Comparison of ENCODE assay signal across 23 mouse cellular contexts in genomic region chr8:71545053-71545452, GRCm38 (mm10). TPM values are rescaled to one million over a fixed set of nuclear protein-coding genes. Genes with fewer than 3 reads are reported as not detected.
A peak's percentile ranks its signal among the peaks of the same experiment; 100 is the strongest.
DNase-seq lines count a peak whose midpoint lies in the region; ATAC-seq lines count a peak whose summit lies in the region.
"Had no signal": no experiment of that assay in that cellular context is flagged by ENCODE, and none has a peak within 500 bp of the region (broad histone marks: within the 10 kb centered on the region; RNA-seq: fewer than 3 reads in every experiment).

No protein-coding gene starts in this region.

- DNase-seq in heart, adult 11 months, result peak; percentile 90
- DNase-seq in heart, adult 18-20 months, result no peak
- DNase-seq: adrenal gland, adult 2 months; adrenal gland, adult 8-10 months; adrenal gland, postnatal 10 days; adrenal gland, postnatal 14 days; adrenal gland, postnatal 25 days; adrenal gland, postnatal 36 days; B cell, adult 2 months; cerebellum, adult 11 months; cerebellum, adult 11-12 months; cerebellum, adult 18-20 months had no signal

- no peak for ATAC-seq in megakaryocyte, adult 5-6 weeks (ENCODE audit: poor library complexity, severe bottlenecking)
- ATAC-seq: activated CD4-positive, CD25-positive, alpha-beta regulatory T cell, adult 4 months; CD4-positive, CD25-positive, alpha-beta regulatory T cell, adult 4 months; Patski had no signal

- H3K36me3 ChIP-seq in megakaryocyte, embryonic 14.5 days (replicated peaks; ENCODE audit: low read length), result peaks cover 48% of the 10 kb centered on the region

- H3K9me3 ChIP-seq in megakaryocyte, embryonic 14.5 days, result no peaks in the 10 kb centered on the region
- H3K9me3 ChIP-seq: G1E had no signal

- no peaks in the 10 kb centered on the region for H3K27me3 ChIP-seq in megakaryocyte, embryonic 14.5 days (replicated peaks)
- H3K27me3 ChIP-seq: CH12.LX, Patski had no signal

- peaks cover 22% of the 10 kb centered on the region for H3K4me1 ChIP-seq in megakaryocyte, embryonic 14.5 days

- peak overlapping the region; percentile 62 for H3K4me3 ChIP-seq in megakaryocyte, embryonic 14.5 days (replicated peaks)

RNA-seq across cellular contexts. Expression of gene Mvb12a, which starts 2.3 kb away (rescaled TPM):
- total RNA-seq in heart, adult 18-20 months (2021), result 10 to 100 TPM; 28.4 to 28.5 TPM
- 199 and 226 TPM in 2 replicates for polyA plus RNA-seq in megakaryocyte, embryonic 14.5 days (2012; ENCODE audit: insufficient read depth, low replicate concordance)
- 47.1 and 48.5 TPM in 2 replicates for total RNA-seq in megakaryocyte, adult 5-6 weeks (2015)
- 42.8 and 68.8 TPM in 2 replicates for total RNA-seq in megakaryocyte, adult 5-6 weeks (2017)

RNA-seq across cellular contexts. Expression of gene Bst2, which starts 7.8 kb away (rescaled TPM):
- total RNA-seq in heart, adult 18-20 months (2021), result 10 to 100 TPM; 19.3 to 40.2 TPM
- 105 and 345 TPM in 2 replicates for polyA plus RNA-seq in megakaryocyte, embryonic 14.5 days (2012; ENCODE audit: insufficient read depth, low replicate concordance)
- total RNA-seq in megakaryocyte, adult 5-6 weeks (2015), result 19.6 and 23.1 TPM in 2 replicates
- total RNA-seq in megakaryocyte, adult 5-6 weeks (2017), result 91.4 and 111 TPM in 2 replicates

RNA-seq across cellular contexts. Expression of gene Tmem221, which starts 13.6 kb away (rescaled TPM):
- under 1 TPM; 0.42 to 0.51 TPM for total RNA-seq in heart, adult 18-20 months (2021)
- polyA plus RNA-seq in megakaryocyte, embryonic 14.5 days (2012; ENCODE audit: insufficient read depth, low replicate concordance), result 1.3 TPM in 1 of 2 replicates, not detected in the other
- total RNA-seq in megakaryocyte, adult 5-6 weeks (2015), result 1.7 and 1.8 TPM in 2 replicates
- 0.57 and 0.99 TPM in 2 replicates for total RNA-seq in megakaryocyte, adult 5-6 weeks (2017)
- total RNA-seq: G1E had no signal
- polyA plus RNA-seq: G1E had no signal

RNA-seq across cellular contexts. Expression of gene Ccdc194, which starts 19.5 kb away (rescaled TPM):
- not detected for total RNA-seq in heart, adult 18-20 months (2021)
- polyA plus RNA-seq in megakaryocyte, embryonic 14.5 days (2012; ENCODE audit: insufficient read depth, low replicate concordance), result 0.16 TPM in 1 of 2 replicates, not detected in the other
- not detected in 2 replicates for total RNA-seq in megakaryocyte, adult 5-6 weeks (2015)
- not detected in 2 replicates for total RNA-seq in megakaryocyte, adult 5-6 weeks (2017)
- total RNA-seq: adrenal gland, adult 18-20 months; adrenal gland, adult 2 months; adrenal gland, adult 8-10 months; adrenal gland, postnatal 14 days; adrenal gland, postnatal 25 days; adrenal gland, postnatal 36 days; CH12.LX; MEL had no signal
- polyA plus RNA-seq: activated CD4-positive, CD25-positive, alpha-beta regulatory T cell, adult 4 months; adrenal gland, adult 2 months; CD4-positive, CD25-positive, alpha-beta regulatory T cell, adult 4 months; G1E had no signal

RNA-seq across cellular contexts. Expression of gene Nxnl1, which starts 21.3 kb away (rescaled TPM):
- under 1 TPM; 0.15 TPM for total RNA-seq in heart, adult 18-20 months (2021)
- polyA plus RNA-seq in megakaryocyte, embryonic 14.5 days (2012; ENCODE audit: insufficient read depth, low replicate concordance), result not detected in 2 replicates
- total RNA-seq in megakaryocyte, adult 5-6 weeks (2015), result not detected in 2 replicates
- total RNA-seq in megakaryocyte, adult 5-6 weeks (2017), result 0.11 TPM in 1 of 2 replicates, not detected in the other
- total RNA-seq: ES-E14, G1E had no signal
- polyA plus RNA-seq: brain, embryonic 14.5 days; CD4-positive, CD25-positive, alpha-beta regulatory T cell, adult 4 months; G1E had no signal
